Mouse (Mus musculus): ENCODE results near the gene Pgk1.
"Not testable (repeated sequence)": the region's sequence is repeated elsewhere in the genome, so short reads cannot be mapped to it uniquely, and the experiment has no call there.

Pgk1 gene

DNA sequence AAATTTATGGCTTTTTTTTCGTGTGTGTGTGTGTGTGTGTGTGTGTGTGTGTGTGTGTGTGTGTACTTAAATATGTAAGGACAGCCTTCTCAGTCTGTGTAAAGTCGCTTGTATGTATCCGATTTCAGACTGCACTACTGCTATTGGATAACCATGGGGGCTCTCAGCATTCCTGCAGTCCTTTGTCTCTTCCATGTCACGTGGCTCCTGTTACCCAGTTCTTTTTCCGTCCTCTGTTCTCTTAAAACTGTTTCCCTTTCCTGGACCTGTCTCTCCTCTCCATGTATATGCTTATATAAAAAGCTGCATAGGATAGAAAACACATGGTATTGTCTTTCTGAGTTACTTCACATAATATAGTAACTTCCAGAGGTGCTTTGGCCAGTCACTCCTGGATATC is 1.2 kb upstream of the Pgk1 start:
- DNase-seq (ENCODE audit: low read depth, low spot score) = no peak
- no peaks in the 10 kb centered on the region for H3K36me3 ChIP-seq (ENCODE audit: control insufficient read depth, insufficient read depth, low read length, poor library complexity, severe bottlenecking)
- no peaks in the 10 kb centered on the region for H3K27me3 ChIP-seq (ENCODE audit: control insufficient read depth, insufficient read depth, low read length, poor library complexity, severe bottlenecking)

- DNase-seq (ENCODE audit: low read depth, low spot score) = peak; percentile 26
- Histone ChIP-seq H3K27me3 (ENCODE audit: control insufficient read depth, insufficient read depth, low read length, poor library complexity, severe bottlenecking) (no peaks in the 10 kb centered on the region), H3K36me3 (ENCODE audit: control insufficient read depth, insufficient read depth, low read length, poor library complexity, severe bottlenecking) (no peaks in the 10 kb centered on the region)
Observed at GRCm38 (mm10) chrX:106187737-106188136, 837 bp downstream of the Pgk1 start.

DNA sequence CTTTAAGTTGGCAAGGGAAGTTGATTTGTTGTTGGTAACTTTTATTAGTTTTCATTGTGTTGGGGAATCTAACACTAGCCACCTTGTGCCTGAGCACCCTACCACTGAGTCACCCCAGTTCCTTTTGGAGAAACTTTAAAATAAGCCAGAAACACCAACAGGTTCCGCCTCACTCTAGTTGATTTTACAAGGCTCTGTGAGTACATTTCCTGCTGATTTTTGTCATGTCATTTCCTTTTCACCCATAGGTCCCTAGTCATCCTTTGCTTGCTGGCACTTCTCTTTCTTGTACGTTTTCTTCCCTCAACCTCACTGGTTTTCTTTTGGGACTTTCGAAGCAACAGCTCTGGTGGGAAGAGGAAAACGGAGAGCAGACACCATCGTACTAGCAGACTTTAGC is 2.5 kb downstream of the Pgk1 start:
- H3K27me3 ChIP-seq (ENCODE audit: control insufficient read depth, insufficient read depth, low read length, poor library complexity, severe bottlenecking) = no peaks in the 10 kb centered on the region
- no peak for DNase-seq (ENCODE audit: low read depth, low spot score)
- no peaks in the 10 kb centered on the region for H3K36me3 ChIP-seq (ENCODE audit: control insufficient read depth, insufficient read depth, low read length, poor library complexity, severe bottlenecking)

- no peak for DNase-seq (ENCODE audit: low read depth, low spot score)
- Histone ChIP-seq H3K36me3 (ENCODE audit: control insufficient read depth, insufficient read depth, low read length, poor library complexity, severe bottlenecking) (no peaks in the 10 kb centered on the region), H3K27me3 (ENCODE audit: control insufficient read depth, insufficient read depth, low read length, poor library complexity, severe bottlenecking) (no peaks in the 10 kb centered on the region)
Observed at GRCm38 (mm10) chrX:106190091-106190490, 3.2 kb downstream of the Pgk1 start.

DNA sequence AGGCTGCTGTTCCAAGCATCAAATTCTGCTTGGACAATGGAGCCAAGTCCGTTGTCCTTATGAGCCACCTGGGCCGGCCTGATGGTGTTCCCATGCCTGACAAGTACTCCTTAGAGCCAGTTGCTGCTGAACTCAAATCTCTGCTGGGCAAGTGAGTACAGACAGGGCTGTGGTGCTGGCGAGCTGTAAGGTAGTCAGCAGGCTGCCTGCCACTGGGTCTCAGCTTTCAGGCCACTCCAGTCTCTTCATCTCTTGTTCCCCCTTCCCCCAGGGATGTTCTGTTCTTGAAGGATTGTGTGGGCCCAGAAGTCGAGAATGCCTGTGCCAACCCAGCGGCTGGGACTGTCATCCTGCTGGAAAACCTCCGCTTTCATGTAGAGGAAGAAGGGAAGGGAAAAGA is 7.5 kb downstream of the Pgk1 start:
- H3K27me3 ChIP-seq (ENCODE audit: control insufficient read depth, insufficient read depth, low read length, poor library complexity, severe bottlenecking); H3K36me3 ChIP-seq (ENCODE audit: control insufficient read depth, insufficient read depth, low read length, poor library complexity, severe bottlenecking); DNase-seq (ENCODE audit: low read depth, low spot score): not testable (repeated sequence)

DNA sequence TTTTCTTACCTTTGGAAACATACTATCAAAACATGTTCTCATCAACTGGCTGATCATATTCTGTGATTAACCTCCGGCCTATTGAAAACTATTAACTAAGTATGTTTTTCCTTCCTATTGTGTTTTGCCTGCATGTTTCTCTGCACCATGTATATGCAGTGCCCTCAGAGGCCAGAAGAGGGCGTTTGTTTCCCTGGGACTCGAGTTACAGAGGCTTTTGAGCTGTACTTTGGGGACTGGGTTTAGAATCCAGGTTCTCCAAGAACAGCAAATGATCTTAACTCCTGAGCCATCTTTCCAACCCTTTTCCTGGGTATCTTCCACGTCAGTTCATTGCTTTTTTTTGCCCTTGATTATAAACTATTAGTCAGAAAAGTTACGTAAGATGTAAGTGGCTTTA is 10.4 kb downstream of the Pgk1 start:
- DNase-seq (ENCODE audit: low read depth, low spot score) = peak; percentile 28
- Histone ChIP-seq H3K36me3 (ENCODE audit: control insufficient read depth, insufficient read depth, low read length, poor library complexity, severe bottlenecking) (peaks cover 2% of the 10 kb centered on the region; the same call in 1 of the 2 replicates), H3K27me3 (ENCODE audit: control insufficient read depth, insufficient read depth, low read length, poor library complexity, severe bottlenecking) (no peaks in the 10 kb centered on the region)

DNA sequence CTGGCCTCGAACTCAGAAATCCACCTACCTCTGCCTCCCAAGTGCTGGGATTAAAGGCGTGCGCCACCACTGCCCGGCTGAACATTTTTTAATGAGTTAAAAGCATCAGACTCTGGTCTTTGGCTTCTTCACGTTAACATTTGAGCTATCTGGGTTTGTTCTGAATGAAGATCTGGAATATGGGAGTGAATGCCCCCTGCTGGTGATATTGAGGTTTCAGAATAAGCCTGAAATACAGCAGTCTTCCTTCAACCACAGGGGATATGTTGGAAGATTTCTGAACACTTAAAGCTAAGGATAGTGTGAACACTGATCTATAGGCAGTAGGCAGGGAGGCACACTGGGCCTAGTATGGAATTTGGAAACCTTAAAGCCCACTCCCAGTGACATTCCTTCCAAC is 12.0 kb downstream of the Pgk1 start:
- peak; percentile 32 for DNase-seq (ENCODE audit: low read depth, low spot score)
- Histone ChIP-seq H3K36me3 (ENCODE audit: control insufficient read depth, insufficient read depth, low read length, poor library complexity, severe bottlenecking) (peaks cover 2% of the 10 kb centered on the region; the same call in 1 of the 2 replicates), H3K27me3 (ENCODE audit: control insufficient read depth, insufficient read depth, low read length, poor library complexity, severe bottlenecking) (no peaks in the 10 kb centered on the region)

DNA sequence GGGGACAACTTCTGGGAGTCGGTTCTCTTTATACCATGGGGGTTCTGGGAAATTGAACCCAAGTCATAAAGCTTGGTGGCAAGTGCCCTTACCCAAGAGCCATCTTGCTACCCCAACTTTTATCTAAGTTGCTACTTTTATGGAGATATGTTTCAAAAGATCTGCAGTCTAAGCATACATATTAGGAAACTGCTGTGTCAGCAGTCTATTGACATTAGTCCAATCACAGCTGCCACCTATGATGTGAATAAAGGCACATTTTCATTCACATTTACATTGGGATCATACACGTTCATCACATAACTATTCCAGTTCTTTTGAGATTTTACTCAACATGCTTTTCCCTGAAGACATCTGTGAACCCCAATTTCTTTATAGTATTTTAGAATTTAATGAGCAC is 22.2 kb downstream of the Pgk1 start:
- no peak for DNase-seq (ENCODE audit: low read depth, low spot score)
- Histone ChIP-seq H3K27me3 (ENCODE audit: control insufficient read depth, insufficient read depth, low read length, poor library complexity, severe bottlenecking) (no peaks in the 10 kb centered on the region), H3K36me3 (ENCODE audit: control insufficient read depth, insufficient read depth, low read length, poor library complexity, severe bottlenecking) (no peaks in the 10 kb centered on the region)

DNA sequence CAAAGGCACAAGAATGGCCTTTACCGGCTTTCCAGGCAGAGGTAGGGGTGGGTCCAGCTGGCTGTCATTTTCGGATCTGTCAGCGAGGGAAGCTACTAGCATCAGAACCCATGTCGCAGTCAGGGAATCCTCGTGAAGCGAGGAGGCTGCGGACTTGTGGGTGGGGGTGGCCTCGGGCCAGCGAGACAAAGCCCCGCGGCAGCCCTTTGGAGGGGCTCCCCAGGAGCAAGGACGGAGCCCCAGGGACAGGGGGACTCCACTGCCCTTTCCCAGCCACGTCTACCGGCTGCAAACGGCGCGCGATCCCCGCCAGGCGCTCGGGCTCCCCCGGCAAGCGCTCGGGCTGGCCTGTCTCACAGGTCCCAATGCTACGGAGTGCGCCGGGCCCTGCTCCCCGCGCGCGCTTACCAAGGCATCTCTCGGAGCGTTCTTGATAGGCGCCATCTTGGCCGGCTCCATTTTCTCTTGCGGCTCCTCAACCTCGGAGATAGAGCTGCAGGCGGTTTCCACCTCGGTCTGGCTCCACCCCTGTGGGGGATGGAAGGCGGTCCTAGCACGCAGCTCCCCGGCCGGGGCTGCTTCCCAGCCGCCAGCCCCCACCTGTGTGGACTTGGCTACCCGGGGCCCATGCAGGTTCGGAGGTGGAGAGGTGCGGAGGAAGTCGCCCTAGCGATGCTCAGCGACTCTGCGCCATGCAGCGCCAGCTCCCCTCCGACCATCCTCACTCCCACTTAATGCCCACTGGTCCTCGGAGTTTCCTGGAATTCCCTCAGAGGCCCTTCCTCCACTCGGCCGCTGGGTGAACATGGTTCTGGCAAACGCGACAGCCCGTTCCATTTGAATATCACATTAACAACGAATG is 32.5 kb downstream of the Pgk1 start:
- H3K27me3 ChIP-seq (ENCODE audit: control insufficient read depth, insufficient read depth, low read length, poor library complexity, severe bottlenecking) = no peaks in the 10 kb centered on the region
- peak; percentile 69 for DNase-seq (ENCODE audit: low read depth, low spot score)
- no peaks in the 10 kb centered on the region for H3K36me3 ChIP-seq (ENCODE audit: control insufficient read depth, insufficient read depth, low read length, poor library complexity, severe bottlenecking)

GRCm38 (mm10) chrX:106221058-106221457 is 34.2 kb downstream of the Pgk1 start, which contains the start of gene Taf9b:
Taf9b (minus strand) TSS chrX:106221158.
- Histone ChIP-seq H3K27me3 (ENCODE audit: control insufficient read depth, insufficient read depth, low read length, poor library complexity, severe bottlenecking) (no peaks in the 10 kb centered on the region), H3K36me3 (ENCODE audit: control insufficient read depth, insufficient read depth, low read length, poor library complexity, severe bottlenecking) (no peaks in the 10 kb centered on the region)
- DNase-seq (ENCODE audit: low read depth, low spot score) = no peak
